Mouse (Mus musculus): ENCODE measurements around the gene Sema3g. TPM values are rescaled to one million over a fixed set of nuclear protein-coding genes. Genes with fewer than 3 reads are reported as not detected.
A peak's percentile ranks its signal among the peaks of the same experiment; 100 is the strongest.

The Sema3g gene
- polyA plus RNA-seq, 1 experiment from 2014 or later: 3.8 TPM

DNA sequence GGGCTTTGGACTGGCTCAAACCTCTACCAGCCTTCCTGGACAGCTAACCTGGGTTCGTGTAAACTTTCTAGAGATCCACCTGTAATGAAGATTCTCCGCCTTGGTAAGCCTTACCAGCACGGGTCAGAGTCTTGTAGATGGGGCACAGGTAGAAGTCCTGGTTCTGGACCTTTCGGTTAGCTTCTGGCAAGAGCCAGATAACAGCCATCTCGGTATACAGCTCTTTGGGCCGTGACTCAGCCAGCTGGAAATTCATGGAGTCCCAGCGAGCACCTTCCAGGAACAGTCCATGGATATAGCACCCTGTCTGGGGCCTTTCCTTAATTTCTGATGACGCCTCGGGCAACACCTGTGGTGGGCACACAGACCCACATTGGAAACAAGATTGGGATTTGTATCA is 43.3 kb downstream of the Sema3g start:
- no peak overlapping the region for H3K9ac ChIP-seq
- H3K27ac ChIP-seq: no peak overlapping the region
- H3K4me1 ChIP-seq: no peaks in the 10 kb centered on the region
- H3K9me3 ChIP-seq (replicated peaks): no peaks in the 10 kb centered on the region
- ATAC-seq (replicated peaks; ENCODE audit: low FRiP score): no peak
- H3K4me3 ChIP-seq (replicated peaks): no peak overlapping the region
- 91% methylated on average over 9 of the region's 9 CpGs for WGBS
- H3K27me3 ChIP-seq: no peaks in the 10 kb centered on the region
- peaks cover 75% of the 10 kb centered on the region for H3K36me3 ChIP-seq
- H3K4me2 ChIP-seq: no peak overlapping the region

DNA sequence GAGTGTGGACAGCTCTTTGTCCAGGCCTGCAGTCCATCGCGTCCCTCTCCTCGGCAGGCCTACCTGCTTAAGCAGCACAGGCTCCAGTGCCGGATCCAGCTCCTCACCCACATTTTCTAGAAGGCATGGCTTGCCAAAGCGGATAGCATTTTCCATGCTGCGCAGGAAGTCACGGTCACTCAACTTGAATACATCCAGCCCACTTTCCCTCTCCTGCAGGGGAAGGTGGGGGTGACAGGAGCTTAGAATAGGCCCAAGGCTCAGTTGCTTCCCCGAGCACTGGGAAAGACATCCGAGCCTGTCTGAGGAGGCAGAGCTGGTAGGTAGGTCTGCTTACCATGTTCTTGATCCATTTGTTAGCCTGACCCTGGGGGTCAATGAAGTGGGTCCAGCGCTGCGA is 50.0 kb downstream of the Sema3g start:
- WGBS: 82% methylated on average over 11 of the region's 11 CpGs
- no peak overlapping the region for H3K4me2 ChIP-seq
- no peak for ATAC-seq (replicated peaks; ENCODE audit: low FRiP score)
- H3K27ac ChIP-seq: no peak overlapping the region
- no peak overlapping the region for H3K4me3 ChIP-seq (replicated peaks)
- H3K36me3 ChIP-seq: peaks cover 8% of the 10 kb centered on the region; the same call in 1 of the 2 replicates
- no peaks in the 10 kb centered on the region for H3K27me3 ChIP-seq
- H3K9me3 ChIP-seq (replicated peaks): no peaks in the 10 kb centered on the region
- no peak overlapping the region for H3K9ac ChIP-seq
- H3K4me1 ChIP-seq: peaks cover 17% of the 10 kb centered on the region

GRCm38 (mm10) chr14:31268301-31269001 is 50.8 kb downstream of the Sema3g start:
- H3K36me3 ChIP-seq: peaks cover under 1% of the 10 kb centered on the region; the same call in 1 of the 2 replicates
- 73% methylated on average over 9 of the region's 9 CpGs for WGBS
- 0 out of 2 replicates have a peak overlapping the region, but pooled peaks have one; percentile 41 for H3K9ac ChIP-seq
- no peaks in the 10 kb centered on the region for H3K9me3 ChIP-seq (replicated peaks)
- H3K4me3 ChIP-seq (replicated peaks): peak overlapping the region; percentile 41; the same call in 1 of the 2 replicates
- H3K27ac ChIP-seq: no peak overlapping the region; the same call in 1 of the 2 replicates
- H3K4me1 ChIP-seq: peaks cover 17% of the 10 kb centered on the region
- ATAC-seq (replicated peaks; ENCODE audit: low FRiP score): no peak
- H3K4me2 ChIP-seq: peak overlapping the region; percentile 61
- no peaks in the 10 kb centered on the region for H3K27me3 ChIP-seq

- Histone ChIP-seq H3K4me1 (peaks cover 17% of the 10 kb centered on the region), H3K27ac (peak overlapping the region; percentile 71)
- 15% methylated on average over 28 of the region's 28 CpGs for WGBS
Observed at GRCm38 (mm10) chr14:31269456-31270100, 51.9 kb downstream of the Sema3g start.

DNA sequence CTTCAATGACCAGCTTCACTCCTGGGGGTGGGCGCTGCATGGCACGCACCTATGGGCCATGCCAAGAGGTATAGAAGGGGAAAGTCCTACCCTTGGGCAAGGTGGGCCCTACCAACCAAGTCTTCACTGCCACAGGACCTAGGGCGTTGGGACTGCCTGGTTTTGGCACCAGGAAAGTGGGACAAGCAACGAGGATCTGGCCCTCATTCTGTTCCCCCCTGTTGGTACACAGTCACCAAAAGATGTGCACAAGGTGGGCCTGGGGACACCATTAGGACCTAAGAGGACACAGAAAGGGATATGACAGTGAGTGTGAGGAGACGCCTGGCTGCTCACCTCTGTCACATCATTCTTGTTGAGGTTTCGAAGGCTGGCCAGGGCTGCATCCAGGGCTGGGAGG is 53.5 kb downstream of the Sema3g start:
- Histone ChIP-seq H3K9ac (no peak overlapping the region), H3K27ac (no peak overlapping the region), H3K4me2 (no peak overlapping the region), H3K9me3 (replicated peaks) (no peaks in the 10 kb centered on the region), H3K36me3 (no peaks in the 10 kb centered on the region), H3K4me3 (replicated peaks) (no peak overlapping the region), H3K4me1 (peaks cover 17% of the 10 kb centered on the region), H3K27me3 (no peaks in the 10 kb centered on the region)
- 92% methylated on average over 6 of the region's 6 CpGs for WGBS
- no peak for ATAC-seq (replicated peaks; ENCODE audit: low FRiP score)

More at GRCm38 (mm10) chr14:31269456-31270100, 51.9 kb downstream of the Sema3g start:
- Histone ChIP-seq H3K4me3 (replicated peaks) (peak overlapping the region; percentile 41), H3K4me2 (peak overlapping the region; percentile 61), H3K9ac (peak overlapping the region; percentile 41), H3K9me3 (replicated peaks) (no peaks in the 10 kb centered on the region), H3K27me3 (no peaks in the 10 kb centered on the region), H3K36me3 (no peaks in the 10 kb centered on the region)
- peak; percentile 93 for ATAC-seq (replicated peaks; ENCODE audit: low FRiP score)

GRCm38 (mm10) chr14:31272164-31272563 is 54.5 kb downstream of the Sema3g start:
- Histone ChIP-seq H3K4me3 (replicated peaks) (no peak overlapping the region), H3K36me3 (no peaks in the 10 kb centered on the region), H3K4me1 (peaks cover 17% of the 10 kb centered on the region), H3K9ac (no peak overlapping the region), H3K4me2 (no peak overlapping the region), H3K27me3 (no peaks in the 10 kb centered on the region), H3K9me3 (replicated peaks) (no peaks in the 10 kb centered on the region), H3K27ac (no peak overlapping the region)
- ATAC-seq (replicated peaks; ENCODE audit: low FRiP score): no peak
- 28% methylated on average over 7 of the region's 7 CpGs for WGBS

Other genes with a start within 250 kb of the Sema3g start
- 66.4 and 70.1 TPM in 2 replicates for gene Glt8d1, start 216.5 kb upstream of the Sema3g start, polyA plus RNA-seq (2015; fragmentation: Nextera tagmentation; extraction: Ambion mirVana)
- gene Spcs1, start 216.2 kb upstream of the Sema3g start, polyA plus RNA-seq (2015; fragmentation: Nextera tagmentation; extraction: Ambion mirVana): 385 and 440 TPM in 2 replicates
- 131 and 136 TPM in 2 replicates for gene Pbrm1, start 198.7 kb upstream of the Sema3g start, polyA plus RNA-seq (2015; fragmentation: Nextera tagmentation; extraction: Ambion mirVana)
- gene Gnl3, start 198.7 kb upstream of the Sema3g start, polyA plus RNA-seq (2015; fragmentation: Nextera tagmentation; extraction: Ambion mirVana): 127 and 134 TPM in 2 replicates
- gene Smim4, start 88.9 kb upstream of the Sema3g start, polyA plus RNA-seq (2015; fragmentation: Nextera tagmentation; extraction: Ambion mirVana): 98.1 and 112 TPM in 2 replicates
- gene Nt5dc2, start 86.8 kb upstream of the Sema3g start, polyA plus RNA-seq (2015; fragmentation: Nextera tagmentation; extraction: Ambion mirVana): 373 and 384 TPM in 2 replicates
- 32.6 and 40.6 TPM in 2 replicates for gene Stab1, start 49.2 kb upstream of the Sema3g start, polyA plus RNA-seq (2015; fragmentation: Nextera tagmentation; extraction: Ambion mirVana)
- gene Tnnc1, start 9.5 kb upstream of the Sema3g start, polyA plus RNA-seq (2015; fragmentation: Nextera tagmentation; extraction: Ambion mirVana): 19.5 and 33.2 TPM in 2 replicates
- 351 and 428 TPM in 2 replicates for gene Nisch, start 914 bp upstream of the Sema3g start, polyA plus RNA-seq (2015; fragmentation: Nextera tagmentation; extraction: Ambion mirVana)
- 12.6 and 13.3 TPM in 2 replicates for gene Phf7, start 33.5 kb downstream of the Sema3g start, polyA plus RNA-seq (2015; fragmentation: Nextera tagmentation; extraction: Ambion mirVana)
- gene Bap1, start 33.6 kb downstream of the Sema3g start, polyA plus RNA-seq (2015; fragmentation: Nextera tagmentation; extraction: Ambion mirVana): 92.1 and 96.8 TPM in 2 replicates
- 7.6 and 8.5 TPM in 2 replicates for gene Dnah1, start 106.0 kb downstream of the Sema3g start, polyA plus RNA-seq (2015; fragmentation: Nextera tagmentation; extraction: Ambion mirVana)
- gene Capn7, start 118.8 kb downstream of the Sema3g start, polyA plus RNA-seq (2015; fragmentation: Nextera tagmentation; extraction: Ambion mirVana): 43.6 and 44.4 TPM in 2 replicates
- 30.2 and 33.1 TPM in 2 replicates for gene Sh3bp5, start 218.2 kb downstream of the Sema3g start, polyA plus RNA-seq (2015; fragmentation: Nextera tagmentation; extraction: Ambion mirVana)